Mouse (Mus musculus) liver, embryonic 14.5 days (tissue): ENCODE data around the gene Tdp1. TPM values are rescaled to one million over a fixed set of nuclear protein-coding genes. Genes with fewer than 3 reads are reported as not detected.

ENCODE experiments used
- ATAC-seq: fragments of 200-750 bp; cut with Nextera tagmentation; 2 replicates; pipeline ENCODE4 v1.8.0; 2017; ENCODE audit warnings: moderate number of reproducible peaks, mild to moderate bottlenecking, moderate library complexity; ENCODE audit not compliant: insufficient read depth
- DNase-seq, 3 experiments: peaks; one replicate each; pipeline ENCODE4 v3.0.0-alpha.2; 2012 to 2013; ENCODE audit warnings: low read depth in 3 of 3, low spot score in 3 of 3
- H3K27ac ChIP-seq: fragments of 300-500 bp; sonication (generic); 2 replicates; pipeline ENCODE4 v1.5.1; 2014; ENCODE audit warnings: moderate library complexity, mild to moderate bottlenecking, control low read depth, inconsistent platforms
- H3K27me3 ChIP-seq: fragments of 300-500 bp; sonication (generic); 2 replicates; pipeline ENCODE4 v1.6.1; 2014; ENCODE audit warnings: mild to moderate bottlenecking, low read length, moderate library complexity; ENCODE audit not compliant: control insufficient read depth, insufficient read depth
- H3K36me3 ChIP-seq: fragments of 300-500 bp; sonication (generic); replicated peaks from 2 replicates; pipeline ENCODE4 v1.6.1; 2014; ENCODE audit warnings: low read depth; ENCODE audit not compliant: control insufficient read depth, insufficient read depth
- H3K4me1 ChIP-seq, 2 experiments: fragments of 200-500 bp in 1 of 2; fragments of 300-500 bp in 1 of 2; sonication (generic) in 1 of 2; replicated peaks; 2 replicates each; pipeline ENCODE4 v1.6.1; 2012 to 2014; ENCODE audit warnings: antibody characterized with exemption in 1 of 2, inconsistent platforms in 1 of 2, low read length in 1 of 2; ENCODE audit not compliant: control insufficient read depth in 2 of 2, insufficient read depth in 2 of 2
- H3K4me2 ChIP-seq: fragments of 300-500 bp; sonication (generic); 2 replicates; pipeline ENCODE4 v1.6.1; 2014; ENCODE audit warnings: low read depth, mild to moderate bottlenecking, control low read depth, moderate library complexity
- H3K4me3 ChIP-seq, 2 experiments: fragments of 200-500 bp in 1 of 2; fragments of 300-500 bp in 1 of 2; sonication (generic) in 1 of 2; 2 replicates each; pipeline ENCODE4 v1.5.1; 2012 to 2014; ENCODE audit warnings: low read depth in 2 of 2, low read length in 2 of 2, mild to moderate bottlenecking in 2 of 2, control low read depth in 1 of 2, inconsistent platforms in 1 of 2, moderate library complexity in 1 of 2; ENCODE audit not compliant: insufficient read depth in 1 of 2
- H3K9ac ChIP-seq: fragments of 300-500 bp; sonication (generic); replicated peaks from 2 replicates; pipeline ENCODE4 v1.6.1; 2014; ENCODE audit warnings: mild to moderate bottlenecking, control low read depth, moderate library complexity
- H3K9me3 ChIP-seq: fragments of 300-500 bp; sonication (generic); 2 replicates; pipeline ENCODE4 v1.6.1; 2016; ENCODE audit warnings: low read length, mixed read lengths; ENCODE audit not compliant: control insufficient read depth
- CTCF ChIP-seq: IDR thresholded peaks from 2 replicates; pipeline ENCODE4 v1.5.1; 2016; ENCODE audit warnings: antibody characterized with exemption, low read depth, control low read depth
- EP300 ChIP-seq: IDR thresholded peaks from 2 replicates; pipeline ENCODE4 v1.6.1; 2016; ENCODE audit warnings: antibody characterized with exemption, low read depth
- WGBS: fragments of 180-500 bp; shearing (Covaris S2); extraction: QIAGEN DNeasy Blood & Tissue Kit; methylation state at CpG from one replicate; pipeline ENCODE4 v1.1.7; 2014; ENCODE audit not compliant: insufficient replicate concordance; 5-methylcytosine and 5-hydroxymethylcytosine counted together
- polyA plus RNA-seq, 2 experiments: library from polyadenylated mRNA; depleted of rRNA in 1 of 2; stranded (reverse) in 1 of 2; unstranded in 1 of 2; fragments of >200 nt; fragmentation: Nextera tagmentation in 1 of 2; extraction: Ambion mirVana in 1 of 2; gene quantifications; 2 replicates each; pipeline versions ENCODE4 v1.2.1 to v1.2.3; 2012 to 2014

The Tdp1 gene
- polyA plus RNA-seq, 2 experiments, result 16.8 to 23.3 TPM

DNA sequence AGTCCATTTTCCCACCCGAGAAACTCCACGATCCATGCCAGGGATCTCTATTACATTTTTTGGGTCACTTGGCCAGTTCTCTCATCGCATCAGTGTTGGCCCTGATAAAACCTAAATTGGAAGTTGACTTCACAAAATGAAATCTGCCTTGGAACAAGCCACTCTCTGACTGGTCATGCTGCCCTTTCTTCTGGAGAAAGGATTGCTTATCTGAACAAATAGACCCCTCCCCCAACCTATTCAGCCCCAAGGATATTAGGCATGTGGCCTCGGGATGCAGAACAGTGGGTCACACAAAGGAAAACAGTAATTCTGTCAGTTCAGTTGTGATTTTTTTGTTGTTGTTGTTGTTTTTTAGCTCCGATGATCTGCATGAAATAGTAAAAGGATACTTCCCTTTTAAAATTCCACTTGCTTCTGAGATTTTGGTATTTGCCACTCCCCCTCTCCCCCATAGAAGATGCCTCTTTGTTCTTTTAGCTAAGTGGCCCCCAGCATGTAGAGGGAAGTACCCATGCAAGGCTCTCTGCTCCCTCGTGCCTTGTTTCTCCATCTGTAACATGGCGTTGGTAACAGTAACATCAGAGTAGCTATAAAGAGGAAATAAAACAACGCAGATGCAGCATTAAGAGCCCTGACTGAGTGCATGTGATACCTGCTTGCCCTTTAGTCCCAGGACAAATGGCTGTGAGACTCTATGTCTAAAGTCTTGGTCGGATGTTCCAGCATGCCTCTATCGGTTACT is 109.0 kb downstream of the Tdp1 start:
- ATAC-seq (no peak), DNase-seq (no peak)
- H3K27me3 ChIP-seq, result no peaks in the 10 kb centered on the region
- TF ChIP-seq CTCF (no peak), EP300 (no peak)
- H3K9me3 ChIP-seq, result no peaks in the 10 kb centered on the region; the same call in 1 of the 2 replicates
- WGBS, result 67% methylated on average over 10 of the region's 10 CpGs
- no peaks in the 10 kb centered on the region for H3K36me3 ChIP-seq
- no peak overlapping the region for H3K27ac ChIP-seq
- no peak overlapping the region for H3K4me3 ChIP-seq
- no peak overlapping the region for H3K9ac ChIP-seq
- no peaks in the 10 kb centered on the region for H3K4me1 ChIP-seq
- H3K4me2 ChIP-seq, result no peak overlapping the region

DNA sequence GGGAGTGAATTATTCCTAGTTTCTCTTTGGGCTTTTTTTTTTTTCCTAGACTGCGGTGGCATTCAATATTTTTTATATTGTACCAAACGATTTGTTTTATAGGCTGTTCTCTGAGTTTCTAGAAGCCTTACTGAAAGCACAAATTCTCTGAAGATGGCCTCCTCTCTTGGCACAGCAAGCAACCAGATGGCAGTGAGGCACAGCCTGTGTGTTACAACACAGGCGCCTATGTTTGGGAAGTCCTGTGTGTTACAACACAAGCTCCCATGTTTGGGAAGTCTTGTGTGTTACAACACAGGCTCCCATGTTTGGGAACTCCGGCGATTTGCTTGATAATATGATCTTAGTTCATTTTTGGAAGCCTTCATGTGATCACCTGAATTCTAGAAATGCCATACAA is 111.6 kb downstream of the Tdp1 start:
- no peak for DNase-seq
- no peak overlapping the region for H3K27ac ChIP-seq
- no peak overlapping the region for H3K4me2 ChIP-seq
- H3K9ac ChIP-seq, result no peak overlapping the region
- H3K4me3 ChIP-seq, result no peak overlapping the region
- no peaks in the 10 kb centered on the region for H3K36me3 ChIP-seq
- TF ChIP-seq EP300 (no peak), CTCF (no peak)
- H3K9me3 ChIP-seq, result no peaks in the 10 kb centered on the region; the same call in 1 of the 2 replicates
- no peak for ATAC-seq
- no peaks in the 10 kb centered on the region for H3K27me3 ChIP-seq
- H3K4me1 ChIP-seq, result no peaks in the 10 kb centered on the region
- WGBS, result 71% methylated on average over 5 of the region's 5 CpGs

DNA sequence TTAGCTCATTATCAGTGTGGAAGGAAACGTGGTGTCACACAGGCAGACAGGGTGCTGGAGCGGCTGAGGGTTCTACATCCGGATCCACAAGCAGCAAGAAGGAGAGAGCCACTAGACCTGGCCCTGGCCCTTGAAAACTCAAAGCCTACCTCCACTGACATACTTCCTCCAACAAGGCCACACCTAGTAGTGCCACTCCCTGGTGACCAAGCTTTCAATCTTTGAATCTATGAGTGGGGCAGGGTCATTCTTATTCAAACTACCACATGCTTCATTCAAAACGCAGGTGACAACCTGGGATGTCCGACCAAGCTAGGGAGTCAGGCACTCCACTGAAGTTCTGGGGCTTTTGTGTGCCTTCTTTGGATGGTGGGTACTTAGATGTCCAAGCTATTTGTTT is 115.4 kb downstream of the Tdp1 start:
- no peak overlapping the region for H3K27ac ChIP-seq
- no peaks in the 10 kb centered on the region for H3K9me3 ChIP-seq
- no peak for TF ChIP-seq CTCF
- no peak for TF ChIP-seq EP300
- H3K36me3 ChIP-seq, result no peaks in the 10 kb centered on the region
- WGBS, result 49% methylated on average over 5 of the region's 5 CpGs
- no peak overlapping the region for H3K4me2 ChIP-seq
- DNase-seq, result no peak
- H3K4me1 ChIP-seq, result no peaks in the 10 kb centered on the region
- no peak overlapping the region for H3K9ac ChIP-seq
- no peak for ATAC-seq
- no peak overlapping the region for H3K4me3 ChIP-seq
- H3K27me3 ChIP-seq, result no peaks in the 10 kb centered on the region

DNA sequence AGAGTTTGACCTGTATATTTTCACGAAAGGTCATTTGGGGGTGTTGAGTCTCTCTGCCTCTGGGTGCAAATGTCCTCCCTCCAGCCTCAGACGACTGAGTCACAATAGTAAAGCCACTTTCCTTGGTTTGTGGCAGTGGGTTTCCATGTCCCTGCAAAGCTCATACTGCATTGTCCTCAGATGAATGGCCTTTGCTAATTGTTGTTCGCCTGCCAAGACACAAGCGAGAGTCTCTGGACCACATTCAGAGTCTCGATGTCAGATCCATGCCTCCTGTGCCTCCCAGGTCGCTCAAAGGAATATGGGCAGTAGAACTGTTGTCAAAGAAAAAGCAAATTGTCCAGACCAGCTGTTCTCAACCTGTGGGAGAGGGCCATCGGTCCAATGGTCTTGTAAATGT is 116.1 kb downstream of the Tdp1 start:
- H3K4me2 ChIP-seq, result no peak overlapping the region
- TF ChIP-seq CTCF (no peak), EP300 (no peak)
- WGBS, result 76% methylated on average over 7 of the region's 7 CpGs
- H3K36me3 ChIP-seq, result no peaks in the 10 kb centered on the region
- no peak overlapping the region for H3K4me3 ChIP-seq
- no peaks in the 10 kb centered on the region for H3K9me3 ChIP-seq
- no peak for ATAC-seq
- no peak overlapping the region for H3K27ac ChIP-seq
- no peaks in the 10 kb centered on the region for H3K4me1 ChIP-seq
- no peak for DNase-seq
- no peak overlapping the region for H3K9ac ChIP-seq
- no peaks in the 10 kb centered on the region for H3K27me3 ChIP-seq

DNA sequence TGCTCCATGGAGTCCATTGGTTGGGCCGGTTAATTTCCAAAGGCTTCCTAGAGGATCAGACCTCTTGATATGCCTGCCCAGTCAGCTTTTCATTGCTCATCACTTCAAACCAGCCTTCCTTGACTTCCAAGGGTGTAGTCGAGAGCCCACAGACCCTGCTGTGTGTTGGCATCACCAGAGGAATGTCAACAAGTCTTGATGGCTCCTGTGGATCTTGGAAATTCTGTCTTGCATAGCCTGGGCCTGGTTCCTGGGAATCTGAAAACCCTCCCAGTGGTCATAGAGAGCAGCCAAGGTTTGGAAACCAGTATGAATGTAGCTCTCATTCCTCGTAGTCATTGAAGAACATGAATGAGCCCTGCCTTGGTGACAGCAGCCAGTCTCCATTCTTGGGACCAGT is 116.9 kb downstream of the Tdp1 start:
- Histone ChIP-seq H3K36me3 (no peaks in the 10 kb centered on the region), H3K4me1 (no peaks in the 10 kb centered on the region), H3K9me3 (no peaks in the 10 kb centered on the region), H3K4me2 (no peak overlapping the region), H3K4me3 (no peak overlapping the region), H3K27ac (no peak overlapping the region), H3K27me3 (no peaks in the 10 kb centered on the region), H3K9ac (no peak overlapping the region)
- ATAC-seq (no peak), DNase-seq (no peak)
- 70% methylated on average over 3 of the region's 3 CpGs for WGBS
- TF ChIP-seq CTCF (no peak), EP300 (no peak)
